Mouse (Mus musculus) retina, postnatal 7 days (tissue): ENCODE results near the gene Ccn2.

ENCODE experiments used
- DNase-seq: peaks from one replicate; pipeline ENCODE4 v3.0.0-alpha.2; 2012; ENCODE audit warnings: low read depth, low spot score

Ccn2 gene

DNA sequence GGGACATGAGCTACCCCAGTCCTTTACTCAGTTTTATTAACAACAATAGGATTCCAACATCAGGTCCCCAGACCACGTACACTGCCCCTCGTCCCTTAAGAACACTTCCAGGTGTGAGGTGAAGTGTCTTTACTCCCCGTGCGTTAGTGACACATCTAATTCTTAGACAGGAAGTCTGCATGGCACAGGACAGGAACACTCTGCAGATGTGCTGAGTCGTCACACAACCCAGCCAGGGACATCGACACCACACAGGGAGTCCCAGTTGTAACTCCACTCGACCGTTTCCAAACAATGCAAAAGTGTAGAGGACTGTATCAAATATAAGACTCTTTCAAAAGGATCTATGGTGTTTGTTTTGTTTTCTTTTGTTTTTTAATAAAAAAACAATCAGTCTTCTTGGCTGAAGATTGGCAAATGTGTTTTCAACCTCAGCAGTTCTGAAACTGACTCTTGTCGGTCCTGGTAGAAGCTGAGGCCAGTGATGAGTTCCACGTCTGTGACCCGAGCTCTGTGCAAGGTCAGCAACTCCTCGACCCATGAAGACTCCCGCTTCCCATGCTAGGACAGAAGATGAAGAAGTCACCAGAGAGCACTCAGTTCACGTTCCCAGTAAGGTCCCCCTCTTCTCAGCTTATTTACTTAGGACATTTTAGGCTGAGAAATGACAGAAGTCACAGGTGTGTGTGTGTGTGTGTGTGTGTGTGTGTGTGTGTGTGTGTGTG, 46.3 kb downstream of the Ccn2 start:
- no peak for DNase-seq

DNA sequence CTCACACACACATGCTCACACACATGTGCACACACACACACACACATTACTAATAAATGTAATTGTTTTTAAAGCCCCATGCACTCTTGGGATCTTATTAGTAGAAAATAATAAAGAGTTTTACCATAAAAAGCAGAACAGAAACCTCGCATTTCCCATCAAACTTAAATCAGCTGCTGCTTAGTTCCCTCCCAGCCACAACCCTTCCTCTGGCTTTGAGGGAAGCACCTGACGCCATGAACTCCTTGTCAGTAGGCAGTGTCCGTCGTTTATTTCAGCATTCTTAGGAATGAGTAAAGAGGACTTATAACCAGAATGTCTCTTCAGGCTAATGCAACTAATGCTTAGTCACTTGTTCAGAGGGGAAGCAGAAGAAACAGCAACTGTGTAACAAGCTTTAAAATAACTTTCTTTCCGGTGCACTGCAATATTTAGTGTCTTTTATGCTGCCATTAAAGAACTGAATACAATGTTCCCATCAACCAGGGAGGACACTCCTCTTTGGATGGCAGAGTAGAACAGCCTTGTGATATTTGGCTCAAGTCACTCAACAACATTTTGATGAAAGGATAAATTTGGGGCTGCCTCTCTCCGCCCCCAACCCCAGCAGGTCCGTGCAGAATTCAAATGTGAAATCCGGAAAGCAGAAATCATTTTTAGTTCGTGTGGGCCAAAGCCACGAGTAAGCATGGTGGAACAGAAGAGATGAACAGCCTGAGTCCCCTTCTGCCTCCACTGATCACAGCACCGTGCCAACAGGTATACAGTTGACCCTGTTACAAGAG, 47.7 kb downstream of the Ccn2 start:
- DNase-seq = no peak

- DNase-seq = no peak
Measured at GRCm38 (mm10) chr10:24645169-24645568, 49.9 kb downstream of the Ccn2 start.
